Mouse (Mus musculus) testis, adult 2 months (tissue): ENCODE measurements around the gene Pik3ip1.

Experiments
- CTCF ChIP-seq: fragments of 200-500 bp; IDR thresholded peaks from 2 replicates; pipeline ENCODE4 v1.5.1; 2012; ENCODE audit warnings: low read depth, mild to moderate bottlenecking, inconsistent platforms, low read length, moderate library complexity; ENCODE audit not compliant: control insufficient read depth, insufficient read depth, insufficient replicate concordance
- POLR2A ChIP-seq: fragments of 200-500 bp; IDR thresholded peaks from 2 replicates; pipeline ENCODE4 v1.6.1; 2012; ENCODE audit warnings: low read depth, mild to moderate bottlenecking, inconsistent platforms, low read length, moderate library complexity; ENCODE audit not compliant: control insufficient read depth

- TF ChIP-seq CTCF (no peak), POLR2A (no peak)
These were observed 1.9 kb upstream of the Pik3ip1 start for GRCm38 (mm10) chr11:3328271-3328670.
